Mouse (Mus musculus): ENCODE measurements around the gene Mobp. TPM values are rescaled to one million over a fixed set of nuclear protein-coding genes. Genes with fewer than 3 reads are reported as not detected.

Gene Mobp
- not detected for total RNA-seq (2023)

GRCm38 (mm10) chr9:120149222-120149828, at the start of gene Mobp:
TSS of gene Mobp (plus strand) at chr9:120149707.

DNA sequence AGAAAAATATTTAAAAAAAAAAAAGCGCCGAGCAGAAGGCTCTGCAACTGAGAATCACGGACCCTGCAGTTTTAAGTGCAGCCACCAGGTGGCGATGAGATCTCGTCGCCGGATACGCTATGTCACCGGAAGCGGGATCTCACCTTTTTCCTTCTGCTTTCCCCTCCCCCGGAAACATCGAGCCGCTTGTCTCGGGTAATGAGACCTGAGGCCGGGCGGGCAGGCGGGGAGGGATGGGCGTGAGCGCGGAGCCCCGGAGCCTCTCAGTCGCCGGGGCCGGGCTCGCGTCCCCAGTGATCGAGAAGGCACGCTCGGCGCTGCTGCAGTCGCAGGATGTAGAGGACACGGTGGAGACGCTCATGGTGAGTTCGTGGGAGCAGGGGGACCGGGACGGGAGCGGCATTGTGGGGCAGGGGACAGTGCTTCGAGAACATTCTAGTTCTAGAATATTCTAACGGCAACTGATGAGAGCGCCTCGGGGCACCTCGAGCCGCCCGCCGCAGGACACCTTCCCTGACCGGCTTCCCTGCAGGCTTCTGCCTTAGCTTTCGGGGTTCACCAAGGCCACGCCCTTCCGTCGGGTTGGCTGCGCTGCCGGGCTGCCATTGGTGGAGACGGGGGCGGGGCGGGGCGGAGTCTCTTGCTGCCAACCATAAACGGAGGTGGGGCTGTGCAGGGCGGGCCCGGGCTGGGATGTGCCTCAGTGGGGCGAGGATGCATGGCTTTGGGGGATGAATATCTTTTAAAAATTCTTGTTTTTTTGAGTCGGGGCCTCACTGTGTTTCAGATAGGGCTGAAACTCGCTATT, 39.1 kb upstream of the Mobp start, which contains the start of gene Slc25a38:
Gene Slc25a38 (plus strand): TSS at position 164 of the 808 bp plus-strand sequence.

DNA sequence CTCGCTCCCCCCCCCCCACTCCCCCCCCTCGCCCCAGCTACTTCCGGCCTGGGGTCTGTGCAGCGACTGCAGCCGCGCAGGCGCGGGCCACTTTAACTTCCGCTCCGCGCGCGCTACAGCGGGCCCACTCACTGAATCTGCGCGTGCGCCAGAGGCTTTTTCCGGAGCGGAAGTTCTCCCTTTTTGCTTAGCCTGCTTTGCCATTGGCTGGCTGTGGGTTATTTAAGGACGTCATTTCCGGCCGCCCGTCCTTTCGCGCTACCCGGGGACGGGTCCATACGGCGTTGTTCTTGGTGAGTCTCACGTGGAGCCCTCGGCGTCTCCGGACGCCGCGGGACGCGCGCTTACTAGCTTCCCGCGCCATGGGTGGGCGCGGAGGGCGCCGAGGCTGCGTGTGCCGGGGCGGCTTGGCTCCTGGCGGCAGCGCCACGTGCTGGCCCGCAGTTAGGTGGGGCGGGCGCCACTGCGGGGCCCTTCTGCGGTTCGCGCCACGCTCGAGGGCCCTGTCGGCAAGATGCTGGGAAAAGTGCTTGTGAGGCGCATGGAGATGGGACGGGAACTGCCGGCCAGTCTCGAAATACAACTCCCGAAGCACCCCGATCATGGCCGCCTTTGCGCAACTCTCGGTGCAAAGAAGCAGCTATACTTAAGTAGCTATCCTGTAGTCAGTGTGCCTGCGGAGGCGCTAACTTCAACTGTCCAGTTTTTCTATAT, 21.8 kb upstream of the Mobp start, which contains the start of gene Rpsa:
Gene Rpsa (plus strand): TSS at position 152 of the 714 bp plus-strand sequence.

Other genes with a start within 250 kb of the Mobp start
- gene Gorasp1, start 212.1 kb upstream of the Mobp start, total RNA-seq (2023), result 2.7 TPM
- not detected for gene Ttc21a, start 212.1 kb upstream of the Mobp start, total RNA-seq (2023)
- 271 TPM for gene Csrnp1, start 165.0 kb upstream of the Mobp start, total RNA-seq (2023)
- not detected for gene Xirp1, start 126.1 kb upstream of the Mobp start, total RNA-seq (2023)
- gene Cx3cr1, start 79.8 kb upstream of the Mobp start, total RNA-seq (2023), result 0.67 TPM
- 8.9 TPM for gene Ccr8, start 57.6 kb upstream of the Mobp start, total RNA-seq (2023)
- 45.4 TPM for gene Slc25a38, start 39.3 kb upstream of the Mobp start, total RNA-seq (2023)
- 2,919 TPM for gene Rpsa, start 22.0 kb upstream of the Mobp start, total RNA-seq (2023)
- not detected for gene Myrip, start 151.8 kb downstream of the Mobp start, total RNA-seq (2023)

Measured in CD4-positive naive resting alpha-beta T cell, adult 76 days (primary cell).